Mouse (Mus musculus): ENCODE data around the gene Bri3. TPM values are rescaled to one million over a fixed set of nuclear protein-coding genes. Genes with fewer than 3 reads are reported as not detected.
"Not testable (repeated sequence)": the region's sequence is repeated elsewhere in the genome, so short reads cannot be mapped to it uniquely, and the experiment has no call there.

Gene Bri3
- polyA plus RNA-seq, 1 experiment = 1.5 TPM

DNA sequence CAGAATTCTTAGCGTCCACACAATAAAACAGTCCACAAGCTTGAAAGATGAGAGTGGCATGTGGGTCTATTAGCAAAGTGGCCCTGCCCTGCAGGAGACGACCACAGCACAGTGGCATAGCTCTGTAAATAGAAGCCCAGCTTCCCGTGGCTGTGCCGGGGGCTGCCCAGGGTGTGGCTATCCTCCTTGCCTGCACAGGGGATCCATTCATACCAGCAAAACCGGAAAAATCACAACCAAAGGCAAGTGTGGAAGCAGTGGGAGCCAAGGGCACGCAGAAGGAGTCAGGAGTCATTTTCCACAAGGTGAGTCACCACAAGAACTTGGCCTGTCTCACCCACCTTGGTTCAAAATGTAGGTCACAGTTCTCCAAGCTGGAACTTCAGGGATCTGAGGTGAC is 74.0 kb downstream of the Bri3 start:
- H3K36me3 ChIP-seq (ENCODE audit: control insufficient read depth) = no peaks in the 10 kb centered on the region
- no peaks in the 10 kb centered on the region for H3K4me1 ChIP-seq (ENCODE audit: control insufficient read depth)
- TF ChIP-seq TAL1 (IDR thresholded peaks at IDR 0.05; ENCODE audit: low read length) = no peak
- H3K27me3 ChIP-seq (ENCODE audit: control insufficient read depth) = no peaks in the 10 kb centered on the region
- H3K9me3 ChIP-seq (ENCODE audit: control insufficient read depth, low read length) = no peaks in the 10 kb centered on the region
- H3K4me3 ChIP-seq (replicated peaks) = no peak overlapping the region

GRCm38 (mm10) chr5:144321681-144322080 is 77.4 kb downstream of the Bri3 start:
- H3K36me3 ChIP-seq (ENCODE audit: control insufficient read depth) = no peaks in the 10 kb centered on the region
- H3K4me1 ChIP-seq (ENCODE audit: control insufficient read depth) = no peaks in the 10 kb centered on the region
- no peaks in the 10 kb centered on the region for H3K27me3 ChIP-seq (ENCODE audit: control insufficient read depth)
- no peak overlapping the region for H3K4me3 ChIP-seq (replicated peaks)
- H3K9me3 ChIP-seq (ENCODE audit: control insufficient read depth, low read length) = no peaks in the 10 kb centered on the region
- TF ChIP-seq TAL1 (IDR thresholded peaks at IDR 0.05; ENCODE audit: low read length) (no peak), GATA1 (IDR thresholded peaks at IDR 0.05; ENCODE audit: low read length) (no peak)

DNA sequence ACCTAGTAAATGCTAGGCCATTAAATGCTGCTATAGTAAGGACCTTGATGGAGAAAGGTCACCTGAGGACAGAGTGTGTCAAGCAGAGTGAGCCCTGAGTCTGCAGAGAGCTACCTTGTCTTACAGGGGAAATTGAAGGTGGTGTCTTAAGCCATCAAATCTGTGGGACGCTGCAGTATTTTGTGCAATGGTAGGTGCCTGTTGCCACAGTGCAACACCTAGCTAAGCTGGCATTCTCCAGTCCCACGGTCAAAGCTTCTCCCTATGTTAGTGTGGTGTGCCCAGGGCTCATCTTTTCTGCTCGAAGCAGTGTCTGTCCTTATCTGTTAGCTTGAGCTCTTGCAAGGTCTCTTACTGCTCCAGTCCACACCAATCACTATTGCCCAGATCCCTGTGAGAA is 78.5 kb downstream of the Bri3 start:
- TF ChIP-seq TAL1 (IDR thresholded peaks at IDR 0.05; ENCODE audit: low read length) = no peak
- no peak for TF ChIP-seq GATA1 (IDR thresholded peaks at IDR 0.05; ENCODE audit: low read length)
- no peaks in the 10 kb centered on the region for H3K27me3 ChIP-seq (ENCODE audit: control insufficient read depth)
- H3K36me3 ChIP-seq (ENCODE audit: control insufficient read depth) = no peaks in the 10 kb centered on the region
- no peak overlapping the region for H3K4me3 ChIP-seq (replicated peaks)
- no peaks in the 10 kb centered on the region for H3K4me1 ChIP-seq (ENCODE audit: control insufficient read depth)
- H3K9me3 ChIP-seq (ENCODE audit: control insufficient read depth, low read length) = no peaks in the 10 kb centered on the region

- Histone ChIP-seq H3K4me3 (replicated peaks) (no peak overlapping the region), H3K4me1 (ENCODE audit: control insufficient read depth) (no peaks in the 10 kb centered on the region), H3K27me3 (ENCODE audit: control insufficient read depth) (no peaks in the 10 kb centered on the region), H3K9me3 (ENCODE audit: control insufficient read depth, low read length) (no peaks in the 10 kb centered on the region), H3K36me3 (ENCODE audit: control insufficient read depth) (no peaks in the 10 kb centered on the region)
- TF ChIP-seq GATA1 (IDR thresholded peaks at IDR 0.05; ENCODE audit: low read length) (no peak), TAL1 (IDR thresholded peaks at IDR 0.05; ENCODE audit: low read length) (no peak)
Observed at GRCm38 (mm10) chr5:144334010-144334409, 89.8 kb downstream of the Bri3 start.

DNA sequence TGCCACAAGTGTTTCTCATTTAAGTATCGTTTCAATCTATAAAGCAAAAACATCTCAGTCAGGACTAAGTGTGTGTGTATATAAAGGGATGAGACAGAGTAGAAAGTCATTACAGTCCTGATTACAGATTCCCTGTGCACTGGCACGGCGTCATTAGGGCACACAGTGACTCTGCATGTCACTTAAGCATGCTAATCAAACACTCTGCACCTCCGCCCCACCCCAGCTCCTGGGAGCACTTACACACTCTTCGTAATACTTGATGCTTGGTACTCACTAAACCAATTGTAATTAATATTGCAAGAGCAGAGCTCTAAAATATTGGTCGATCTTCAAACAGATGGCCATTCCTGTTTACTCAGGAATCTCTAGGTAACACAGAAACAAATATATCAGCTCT is 91.1 kb downstream of the Bri3 start:
- H3K4me1 ChIP-seq (ENCODE audit: control insufficient read depth); H3K9me3 ChIP-seq (ENCODE audit: control insufficient read depth, low read length); H3K4me3 ChIP-seq (replicated peaks); H3K27me3 ChIP-seq (ENCODE audit: control insufficient read depth); H3K36me3 ChIP-seq (ENCODE audit: control insufficient read depth): not testable (repeated sequence)

GRCm38 (mm10) chr5:144338787-144339186 is 94.5 kb downstream of the Bri3 start:
- Histone ChIP-seq H3K4me3 (replicated peaks) (no peak overlapping the region), H3K27me3 (ENCODE audit: control insufficient read depth) (no peaks in the 10 kb centered on the region), H3K9me3 (ENCODE audit: control insufficient read depth, low read length) (no peaks in the 10 kb centered on the region), H3K36me3 (ENCODE audit: control insufficient read depth) (no peaks in the 10 kb centered on the region), H3K4me1 (ENCODE audit: control insufficient read depth) (no peaks in the 10 kb centered on the region)
- TF ChIP-seq GATA1 (IDR thresholded peaks at IDR 0.05; ENCODE audit: low read length) (no peak), TAL1 (IDR thresholded peaks at IDR 0.05; ENCODE audit: low read length) (no peak)

GRCm38 (mm10) chr5:144341085-144341484 is 96.8 kb downstream of the Bri3 start:
- Histone ChIP-seq H3K4me1 (ENCODE audit: control insufficient read depth) (no peaks in the 10 kb centered on the region), H3K9me3 (ENCODE audit: control insufficient read depth, low read length) (no peaks in the 10 kb centered on the region), H3K4me3 (replicated peaks) (no peak overlapping the region), H3K36me3 (ENCODE audit: control insufficient read depth) (no peaks in the 10 kb centered on the region), H3K27me3 (ENCODE audit: control insufficient read depth) (no peaks in the 10 kb centered on the region)
- TF ChIP-seq TAL1 (IDR thresholded peaks at IDR 0.05; ENCODE audit: low read length) (no peak), GATA1 (IDR thresholded peaks at IDR 0.05; ENCODE audit: low read length) (no peak)

GRCm38 (mm10) chr5:144344592-144344991 is 100.4 kb downstream of the Bri3 start:
- no peak for TF ChIP-seq TAL1 (IDR thresholded peaks at IDR 0.05; ENCODE audit: low read length)
- TF ChIP-seq GATA1 (IDR thresholded peaks at IDR 0.05; ENCODE audit: low read length) = no peak
- Histone ChIP-seq H3K4me3 (replicated peaks) (no peak overlapping the region), H3K36me3 (ENCODE audit: control insufficient read depth) (no peaks in the 10 kb centered on the region), H3K4me1 (ENCODE audit: control insufficient read depth) (no peaks in the 10 kb centered on the region), H3K27me3 (ENCODE audit: control insufficient read depth) (no peaks in the 10 kb centered on the region), H3K9me3 (ENCODE audit: control insufficient read depth, low read length) (no peaks in the 10 kb centered on the region)

DNA sequence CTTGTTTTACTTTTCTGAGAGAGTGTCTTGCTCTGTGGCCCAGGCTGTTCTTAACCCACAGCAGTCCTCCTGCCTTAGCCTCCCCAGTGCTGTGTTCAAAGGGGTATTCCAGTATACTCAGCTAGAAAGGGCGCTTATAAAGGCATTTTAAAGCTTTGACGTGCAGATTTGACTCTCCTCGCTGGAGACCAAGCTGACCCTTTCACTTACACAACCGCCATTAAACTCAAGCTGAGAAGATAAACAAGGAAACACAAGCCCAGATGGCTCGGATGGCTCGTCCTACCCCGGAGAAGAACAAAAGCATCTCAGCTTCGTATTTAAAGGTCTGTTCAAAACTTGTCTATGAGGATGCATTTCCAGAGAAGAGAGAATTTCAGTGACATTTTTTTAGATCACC is 106.9 kb downstream of the Bri3 start:
- Histone ChIP-seq H3K36me3 (ENCODE audit: control insufficient read depth) (no peaks in the 10 kb centered on the region), H3K9me3 (ENCODE audit: control insufficient read depth, low read length) (no peaks in the 10 kb centered on the region), H3K27me3 (ENCODE audit: control insufficient read depth) (peaks cover 9% of the 10 kb centered on the region), H3K4me1 (ENCODE audit: control insufficient read depth) (no peaks in the 10 kb centered on the region), H3K4me3 (replicated peaks) (no peak overlapping the region)
- TF ChIP-seq TAL1 (IDR thresholded peaks at IDR 0.05; ENCODE audit: low read length) (no peak), GATA1 (IDR thresholded peaks at IDR 0.05; ENCODE audit: low read length) (no peak)

GRCm38 (mm10) chr5:144352250-144353047 is 108.2 kb downstream of the Bri3 start:
- no peaks in the 10 kb centered on the region for H3K4me1 ChIP-seq (ENCODE audit: control insufficient read depth)
- H3K27me3 ChIP-seq (ENCODE audit: control insufficient read depth) = peaks cover 21% of the 10 kb centered on the region
- H3K36me3 ChIP-seq (ENCODE audit: control insufficient read depth) = no peaks in the 10 kb centered on the region
- no peaks in the 10 kb centered on the region for H3K9me3 ChIP-seq (ENCODE audit: control insufficient read depth, low read length)
- H3K4me3 ChIP-seq (replicated peaks) = no peak overlapping the region
- no peak for TF ChIP-seq GATA1 (IDR thresholded peaks at IDR 0.05; ENCODE audit: low read length)
- TF ChIP-seq TAL1 (IDR thresholded peaks at IDR 0.05; ENCODE audit: low read length) = no peak

Measured in erythroblast, embryonic 14.5 days (primary cell).